Mouse (Mus musculus) hindlimb bud, embryonic 11.5 days (tissue): ENCODE data around the gene Slc27a3.

Experiments
- DNase-seq: peaks from one replicate; pipeline ENCODE4 v3.0.0-alpha.2; 2012; ENCODE audit warnings: low read depth, low spot score; ENCODE audit errors: extremely low spot score

Slc27a3 gene

GRCm38 (mm10) chr3:90389511-90390490, at the start of gene Slc27a3:
Gene Slc27a3, minus strand, starts transcription at chr3:90389938.
- DNase-seq = no peak

DNA sequence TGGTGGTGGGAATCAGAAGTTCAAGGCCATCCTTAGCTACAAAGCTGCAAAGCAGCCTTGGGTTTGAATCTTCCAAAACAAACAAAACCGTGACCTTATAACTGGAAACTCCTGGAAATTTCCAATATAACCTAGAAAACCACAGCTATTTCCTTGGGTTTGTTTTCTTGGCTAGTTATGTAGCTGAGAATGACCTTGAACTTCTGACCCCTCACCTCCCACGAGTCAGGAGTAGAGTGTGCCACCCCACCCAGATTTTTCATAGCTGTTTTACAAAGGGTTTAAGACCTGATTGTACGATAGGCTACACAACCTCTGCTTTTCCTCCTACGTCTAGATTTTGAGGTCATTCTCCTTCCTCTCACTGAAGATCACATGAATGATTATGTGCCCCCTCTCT, 47.4 kb upstream of the Slc27a3 start:
- no peak for DNase-seq

DNA sequence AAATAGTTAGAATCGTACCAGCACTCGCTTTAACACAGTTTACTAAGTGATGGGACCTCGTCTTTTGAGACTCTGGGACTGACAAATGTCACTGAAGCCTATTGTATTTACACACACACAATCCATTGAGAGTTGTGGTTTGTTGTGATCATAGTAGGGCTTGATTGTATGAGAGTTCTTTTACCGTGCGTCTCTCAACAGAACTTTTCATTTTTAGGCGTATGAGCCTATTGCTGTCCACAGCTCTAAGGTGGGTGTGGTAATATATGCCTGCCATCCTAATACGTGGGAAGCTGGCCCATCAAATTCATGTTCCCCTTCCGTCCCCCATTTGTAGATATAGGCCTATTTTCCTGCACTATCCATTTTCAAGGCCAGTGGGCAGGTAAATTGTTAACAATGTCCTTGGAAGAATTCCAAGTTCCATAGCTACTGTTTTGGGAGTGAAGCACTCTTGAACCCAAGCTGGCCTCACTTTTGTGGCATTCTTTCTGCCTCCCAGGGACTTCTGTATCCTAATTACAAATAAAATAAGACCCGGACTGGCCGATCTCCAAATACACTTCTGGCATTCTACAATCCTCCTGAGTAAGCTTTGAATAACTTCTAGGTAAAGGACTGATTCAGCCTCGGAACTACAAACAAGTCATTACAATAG, 44.5 kb upstream of the Slc27a3 start:
- no peak for DNase-seq

DNA sequence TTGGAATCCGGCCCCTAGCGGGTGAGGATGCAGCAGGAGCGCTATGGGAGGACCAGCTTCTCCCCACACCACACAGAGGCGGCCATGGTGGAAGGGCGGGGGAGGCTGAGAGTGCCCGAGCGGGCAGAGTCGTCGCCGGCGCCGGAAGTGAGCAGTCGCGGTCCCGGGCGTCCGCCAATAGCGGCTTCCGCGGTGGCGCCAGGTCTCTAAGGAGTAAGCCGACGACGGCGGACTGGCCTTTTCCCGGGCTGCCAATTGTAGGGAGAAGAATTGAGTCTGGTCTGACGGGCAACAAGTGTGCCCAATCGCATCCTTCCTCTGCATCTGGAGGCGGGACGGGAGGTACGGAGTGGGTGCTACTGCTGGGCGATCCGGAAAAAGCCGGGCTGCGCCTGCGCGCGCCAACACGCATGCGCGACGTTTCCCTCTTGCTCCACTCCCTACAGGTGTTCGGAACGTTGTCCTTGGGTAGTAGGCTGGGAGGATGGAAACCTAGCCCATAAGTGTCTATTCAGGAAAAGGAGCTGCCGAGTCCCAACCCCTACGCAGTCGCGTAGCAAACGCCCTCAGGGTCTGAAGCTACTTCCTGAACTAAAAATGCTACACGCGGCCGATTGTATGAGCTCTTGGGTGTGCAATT, 43.8 kb upstream of the Slc27a3 start, which contains the start of gene Ints3:
Gene Ints3 (minus strand): TSS at position 242 of the 640 bp plus-strand sequence.
- DNase-seq = peak; percentile 97

DNA sequence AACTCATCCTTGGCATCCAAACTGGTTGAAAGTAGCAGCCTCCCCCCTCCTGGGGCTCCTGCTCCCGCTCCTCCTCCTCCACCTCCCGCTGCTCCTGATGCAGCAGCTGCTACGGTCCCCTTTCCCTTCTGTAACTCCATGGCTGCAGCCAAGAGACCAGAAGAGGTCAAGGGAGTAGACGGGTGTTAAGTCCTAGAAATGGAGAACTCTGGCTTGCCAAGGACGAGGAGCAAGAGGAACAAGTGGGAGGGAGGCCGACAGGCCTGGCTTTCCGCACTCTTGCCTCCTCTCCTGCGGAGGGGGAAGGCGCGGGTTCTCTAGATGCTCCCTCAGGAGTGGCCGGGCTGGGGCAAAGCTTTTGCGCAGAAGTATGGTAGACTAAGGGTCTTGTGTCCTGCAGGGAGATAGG, 43.1 kb upstream of the Slc27a3 start:
- no peak for DNase-seq

GRCm38 (mm10) chr3:90432348-90432747, 42.6 kb upstream of the Slc27a3 start:
- no peak for DNase-seq

DNA sequence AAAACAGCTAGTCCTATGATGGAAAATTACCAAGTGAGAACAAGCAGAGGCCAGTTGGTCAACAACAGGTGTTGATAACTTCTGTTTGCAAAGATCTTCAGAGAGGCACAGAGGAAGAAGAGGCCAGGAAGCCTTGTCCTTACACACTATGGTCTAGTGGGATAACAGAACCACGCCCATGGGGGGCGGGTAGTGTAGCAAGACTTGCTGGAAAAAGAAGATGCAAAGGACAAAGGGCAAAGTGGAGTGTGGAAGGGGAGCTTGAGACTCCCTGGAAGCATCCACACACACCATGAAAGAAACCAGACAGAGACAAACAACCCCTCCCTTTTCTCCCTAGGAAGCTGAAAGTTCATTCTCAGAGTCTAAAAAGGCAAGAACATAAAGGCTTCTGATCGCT, 39.8 kb upstream of the Slc27a3 start:
- no peak for DNase-seq

DNA sequence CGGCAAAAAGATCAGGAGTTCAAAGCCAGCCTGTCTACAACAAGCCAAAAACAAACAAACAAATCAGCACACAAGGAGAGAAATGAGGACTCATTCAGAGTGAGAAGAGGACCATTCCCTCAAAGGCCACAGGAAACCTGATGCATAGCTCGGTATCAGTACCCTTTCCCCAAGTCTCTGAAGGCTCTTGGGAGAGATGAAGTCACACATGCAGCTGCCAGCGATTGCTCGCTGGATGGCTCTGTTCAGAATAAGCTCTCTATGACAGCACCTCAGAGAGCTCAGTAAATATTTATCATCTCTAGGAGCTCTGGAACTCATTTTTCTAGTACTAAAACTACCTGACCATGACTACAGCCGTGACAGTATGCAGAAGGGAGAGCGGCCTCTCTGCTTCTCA, 38.4 kb upstream of the Slc27a3 start:
- DNase-seq = no peak

DNA sequence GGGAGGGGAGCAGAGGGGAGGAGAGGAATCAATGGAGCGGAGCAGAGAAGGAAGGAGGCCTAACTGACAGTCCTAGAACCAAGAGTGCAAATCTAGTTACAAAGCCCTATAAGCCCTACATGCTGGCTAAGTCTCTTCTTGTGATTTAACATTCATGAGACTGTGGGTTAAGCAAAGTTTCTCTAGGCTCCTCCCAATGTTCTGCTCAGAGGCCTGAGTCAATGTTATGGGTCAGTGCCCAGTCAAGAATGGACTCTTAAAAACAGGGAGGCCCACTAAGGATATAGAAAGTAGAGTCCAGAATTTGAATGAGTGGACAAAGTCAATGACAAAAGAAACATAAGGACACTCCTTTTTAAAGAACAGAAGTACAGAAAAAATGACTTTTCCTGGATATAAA, 37.8 kb upstream of the Slc27a3 start:
- DNase-seq = no peak

DNA sequence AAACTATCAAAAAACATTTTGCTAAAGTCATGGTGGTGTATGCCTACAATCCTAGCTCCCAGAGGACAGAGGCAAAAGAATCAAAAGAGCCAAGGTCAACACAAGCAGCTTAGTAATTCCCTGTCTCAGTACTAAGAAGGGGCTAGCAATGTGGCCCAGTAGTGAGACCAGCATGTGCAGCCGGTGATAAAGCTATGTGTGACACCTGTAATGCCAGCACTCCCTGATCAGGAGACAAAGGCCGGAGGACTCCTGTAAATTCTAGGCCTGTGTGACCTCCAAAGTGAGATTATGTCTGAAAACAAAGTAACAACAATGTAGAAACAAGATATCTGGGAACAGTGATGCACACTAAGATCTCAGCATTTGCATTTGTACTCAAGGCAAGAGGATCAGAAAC, 35.8 kb upstream of the Slc27a3 start:
- no peak for DNase-seq

DNA sequence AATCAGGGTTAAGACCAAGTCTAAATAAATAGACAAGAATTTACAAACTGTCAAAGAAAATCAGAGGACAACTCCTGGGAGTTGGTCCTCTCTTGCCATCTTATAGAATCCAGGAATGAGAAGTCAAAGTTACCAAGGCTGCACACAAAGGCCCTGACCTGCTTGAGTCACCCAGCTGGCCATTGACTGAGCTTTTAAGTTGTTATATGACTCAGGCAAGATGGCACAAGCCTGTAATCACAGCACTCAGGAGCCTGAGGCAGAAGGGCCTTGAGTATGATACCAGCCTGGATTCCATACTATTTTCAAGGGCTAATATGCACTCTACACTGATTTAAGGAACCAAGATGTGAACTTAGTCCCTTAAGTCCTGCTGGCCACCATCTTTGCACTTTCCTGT, 33.8 kb upstream of the Slc27a3 start:
- DNase-seq = no peak

- DNase-seq = no peak
Measured at GRCm38 (mm10) chr3:90420696-90421095, 31.0 kb upstream of the Slc27a3 start.

- no peak for DNase-seq
Measured at GRCm38 (mm10) chr3:90413011-90413396, 23.3 kb upstream of the Slc27a3 start.

DNA sequence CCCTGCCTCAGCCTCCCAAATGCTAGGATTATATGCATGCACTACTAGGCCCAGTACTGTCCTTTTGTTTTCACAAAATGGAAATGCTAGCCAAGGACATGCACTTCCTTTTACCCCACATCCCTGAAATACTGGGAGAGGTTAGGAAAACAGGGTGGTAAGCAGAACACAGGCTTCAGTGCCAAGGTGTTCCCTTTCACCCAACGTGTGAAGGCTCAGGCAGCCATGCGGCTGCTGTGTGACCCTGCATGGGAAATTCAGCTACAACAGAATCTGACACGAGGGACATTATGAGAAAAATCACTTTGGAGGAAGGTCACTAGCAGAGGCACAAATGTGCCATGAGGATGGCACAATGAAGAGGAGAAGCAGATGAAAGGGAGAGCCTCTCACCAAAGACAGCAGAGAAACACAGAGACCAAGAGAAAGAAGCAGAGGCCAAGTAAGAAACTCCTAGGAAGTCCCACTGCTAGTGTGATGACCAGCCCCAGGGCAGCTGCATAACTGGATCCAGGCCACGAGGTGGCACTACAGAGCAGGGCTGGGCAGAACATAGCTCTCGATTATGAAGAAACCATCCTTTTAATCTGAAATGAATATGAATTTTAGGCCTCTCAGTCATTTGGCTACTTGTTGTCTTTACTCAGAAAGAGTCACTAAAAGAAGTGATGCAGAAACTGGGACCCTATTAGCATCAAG, 22.7 kb upstream of the Slc27a3 start:
- DNase-seq = no peak

DNA sequence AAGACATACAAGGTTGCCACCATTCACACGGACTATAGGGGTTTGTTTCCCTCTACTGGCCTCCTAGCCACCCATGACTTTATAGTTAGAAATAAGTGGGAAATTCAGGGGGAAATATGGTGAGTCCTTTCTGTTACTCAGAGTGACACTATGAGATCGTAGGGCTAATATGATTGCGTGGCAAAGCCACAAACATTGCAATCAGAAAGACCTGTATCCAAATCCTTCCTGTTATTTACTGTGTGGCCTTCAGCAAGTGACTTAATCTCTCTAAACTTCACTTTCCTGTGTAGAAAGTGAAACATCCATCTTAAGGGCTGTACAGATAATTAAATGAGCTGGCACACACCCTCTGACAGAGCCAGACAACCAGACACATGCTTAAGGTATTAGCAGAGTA, 19.0 kb upstream of the Slc27a3 start:
- no peak for DNase-seq

DNA sequence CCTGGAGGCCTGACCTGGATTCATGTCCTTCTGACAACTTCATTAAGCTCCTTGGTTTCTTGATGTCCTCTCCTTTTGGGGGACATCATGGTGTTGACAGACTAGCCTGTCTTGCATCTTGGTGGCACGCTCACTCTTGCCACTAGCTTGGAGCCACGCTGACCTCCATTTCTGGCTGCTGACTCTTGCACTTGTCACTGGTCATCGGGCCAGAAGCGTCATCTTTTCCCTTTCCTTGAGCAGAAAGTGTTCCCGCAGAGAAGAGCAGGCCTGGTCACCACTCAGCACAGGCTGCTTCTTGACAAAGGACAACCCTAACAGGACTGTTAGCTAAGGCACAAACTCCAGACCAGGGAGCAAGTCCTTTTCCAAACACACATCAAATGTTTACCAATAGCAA, 16.7 kb upstream of the Slc27a3 start:
- no peak for DNase-seq

GRCm38 (mm10) chr3:90404609-90405008, 14.9 kb upstream of the Slc27a3 start:
- DNase-seq = no peak

DNA sequence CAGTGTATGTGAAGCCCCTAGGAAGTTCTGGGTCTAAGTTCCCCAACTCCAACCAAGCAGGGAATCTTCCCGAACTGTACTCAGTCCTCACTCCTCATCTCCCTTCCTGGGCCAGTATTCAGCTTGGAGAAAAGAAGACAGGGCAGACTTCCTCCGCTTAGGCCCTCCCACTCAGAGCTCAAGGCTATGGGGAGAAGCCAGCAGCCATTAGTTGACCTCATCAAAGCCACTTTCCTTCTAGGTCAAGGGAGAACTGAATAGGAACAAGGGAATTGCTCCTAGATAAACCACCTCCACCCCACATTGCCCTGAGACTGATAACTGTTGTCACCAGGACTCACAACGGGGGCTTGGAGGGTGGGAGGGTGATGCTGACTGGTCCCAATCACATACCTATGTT, 14.4 kb upstream of the Slc27a3 start:
- no peak for DNase-seq

DNA sequence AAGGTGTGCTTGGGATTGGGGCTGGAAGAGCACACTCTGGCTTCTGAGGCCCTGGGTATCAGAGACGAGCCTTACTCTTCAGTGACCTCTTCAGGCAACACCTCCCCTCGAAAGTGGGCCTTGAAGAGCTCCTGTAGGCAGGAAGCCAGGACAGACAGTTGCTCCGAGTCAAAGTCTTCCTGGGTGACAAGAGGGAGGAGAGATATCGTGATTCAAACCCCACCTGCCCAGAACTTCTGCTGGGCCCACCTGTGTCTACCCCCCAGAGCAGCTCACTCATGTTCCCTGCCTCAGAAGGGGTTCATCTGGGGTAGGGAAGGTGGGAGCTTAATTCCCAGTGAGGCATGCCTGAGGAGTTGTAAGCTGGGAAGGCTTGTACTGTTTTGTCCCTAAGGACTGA, 11.3 kb upstream of the Slc27a3 start:
- no peak for DNase-seq

GRCm38 (mm10) chr3:90395629-90396028, 5.9 kb upstream of the Slc27a3 start:
- DNase-seq = no peak

GRCm38 (mm10) chr3:90392661-90393060, 2.9 kb upstream of the Slc27a3 start:
- no peak for DNase-seq
